Mouse (Mus musculus) MEL (cell line): Measurements from ENCODE around the gene Dglucy. TPM values are rescaled to one million over a fixed set of nuclear protein-coding genes. Genes with fewer than 3 reads are reported as not detected.

Source experiments
- DNase-seq: peaks from one replicate; pipeline ENCODE4 v3.0.0; 2011; ENCODE audit warnings: low read depth, low spot score
- H3K27ac ChIP-seq: 2 replicates; pipeline ENCODE4 v1.5.1; 2012; ENCODE audit warnings: low read depth, mild to moderate bottlenecking, control low read depth, low read length, moderate library complexity; ENCODE audit not compliant: control insufficient read depth
- H3K27me3 ChIP-seq, 2 experiments: fragments of 150-350 bp in 1 of 2; sonication (generic) in 1 of 2; 2 replicates each; pipeline ENCODE4 v1.6.1; 2012; ENCODE audit warnings: low read length in 2 of 2, mild to moderate bottlenecking in 2 of 2, improper control_type of control experiment in 1 of 2, moderate library complexity in 1 of 2; ENCODE audit not compliant: insufficient read depth in 2 of 2, control insufficient read depth in 1 of 2
- H3K36me3 ChIP-seq, 2 experiments: 2 replicates each; pipeline ENCODE4 v1.6.1; 2012 to 2014; ENCODE audit warnings: low read length in 2 of 2, improper control_type of control experiment in 1 of 2, inconsistent platforms in 1 of 2, mild to moderate bottlenecking in 1 of 2; ENCODE audit not compliant: insufficient read depth in 2 of 2, control insufficient read depth in 1 of 2
- H3K4me1 ChIP-seq, 2 experiments: fragments of 150-350 bp in 1 of 2; sonication (generic) in 1 of 2; 2 replicates each; pipeline ENCODE4 v1.6.1; 2012; ENCODE audit warnings: low read length in 2 of 2, improper control_type of control experiment in 1 of 2, mild to moderate bottlenecking in 1 of 2; ENCODE audit not compliant: insufficient read depth in 2 of 2, control insufficient read depth in 1 of 2
- H3K4me3 ChIP-seq, 2 experiments: fragments of 150-350 bp in 1 of 2; sonication (generic) in 1 of 2; 2 replicates each; pipeline ENCODE4 v1.5.1; 2012; ENCODE audit warnings: low read depth in 2 of 2, low read length in 2 of 2, mild to moderate bottlenecking in 2 of 2, moderate library complexity in 2 of 2, control low read depth in 1 of 2, improper control_type of control experiment in 1 of 2; ENCODE audit not compliant: control insufficient read depth in 1 of 2, insufficient read depth in 1 of 2
- H3K79me2 ChIP-seq: 2 replicates; pipeline ENCODE4 v1.6.1; 2012; ENCODE audit warnings: mild to moderate bottlenecking, low read length, moderate library complexity; ENCODE audit not compliant: control insufficient read depth, poor library complexity, insufficient read depth
- H3K9ac ChIP-seq: 2 replicates; pipeline ENCODE4 v1.6.1; 2012; ENCODE audit warnings: low read depth, mild to moderate bottlenecking, control low read depth, low read length, moderate library complexity; ENCODE audit not compliant: control insufficient read depth, poor library complexity, severe bottlenecking
- H3K9me3 ChIP-seq: fragments of 150-350 bp; sonication (generic); replicated peaks from 2 replicates; pipeline ENCODE4 v1.6.1; 2012; ENCODE audit warnings: mild to moderate bottlenecking, low read length, improper control_type of control experiment, moderate library complexity; ENCODE audit not compliant: insufficient read depth
- BHLHE40 ChIP-seq: IDR thresholded peaks from 2 replicates; pipeline ENCODE4 v1.6.1; 2012; ENCODE audit warnings: low read depth, mild to moderate bottlenecking, inconsistent platforms, low read length, improper control_type of control experiment, borderline replicate concordance
- CTCF ChIP-seq, 3 experiments: IDR thresholded peaks in 2 of 3; conservative IDR thresholded peaks in 1 of 3; 2 replicates each; pipeline ENCODE4 v1.5.1; 2011 to 2012; ENCODE audit warnings: low read length in 3 of 3, low read depth in 2 of 3, mild to moderate bottlenecking in 2 of 3, improper control_type of control experiment in 1 of 3, inconsistent platforms in 1 of 3, mixed read lengths in 1 of 3, moderate library complexity in 1 of 3; ENCODE audit not compliant: control insufficient read depth in 1 of 3, insufficient read depth in 1 of 3, poor library complexity in 1 of 3, severe bottlenecking in 1 of 3
- EP300 ChIP-seq, 2 experiments: IDR thresholded peaks; 2 replicates each; pipeline ENCODE4 v1.6.1; 2011; ENCODE audit warnings: improper control_type of control experiment in 2 of 2, low read length in 2 of 2, low read depth in 1 of 2, mild to moderate bottlenecking in 1 of 2
- JUND ChIP-seq: IDR thresholded peaks from 2 replicates; pipeline ENCODE4 v1.6.1; 2011; ENCODE audit warnings: low read depth, mild to moderate bottlenecking, improper control_type of control experiment, low read length
- MAZ ChIP-seq: IDR thresholded peaks from 2 replicates; pipeline ENCODE4 v1.6.1; 2012; ENCODE audit warnings: low read depth, mild to moderate bottlenecking, inconsistent platforms, low read length, improper control_type of control experiment
- MYB ChIP-seq: IDR thresholded peaks from 2 replicates; pipeline ENCODE4 v1.6.1; 2011; ENCODE audit warnings: mild to moderate bottlenecking, low read depth, low read length, improper control_type of control experiment
- POLR2A ChIP-seq, 2 experiments: IDR thresholded peaks; 2 replicates each; pipeline ENCODE4 v1.6.1; 2011 to 2012; ENCODE audit warnings: low read length in 2 of 2, mild to moderate bottlenecking in 2 of 2, control low read depth in 1 of 2, improper control_type of control experiment in 1 of 2, low read depth in 1 of 2, moderate library complexity in 1 of 2; ENCODE audit not compliant: control insufficient read depth in 1 of 2, insufficient read depth in 1 of 2, poor library complexity in 1 of 2
- TCF12 ChIP-seq: IDR thresholded peaks from 2 replicates; pipeline ENCODE4 v1.6.1; 2014; ENCODE audit warnings: low read depth, mild to moderate bottlenecking, inconsistent platforms, low read length, improper control_type of control experiment, moderate library complexity
- USF1 ChIP-seq: IDR thresholded peaks from 2 replicates; pipeline ENCODE4 v1.6.1; 2014; ENCODE audit warnings: low read depth, mild to moderate bottlenecking, inconsistent platforms, low read length, improper control_type of control experiment, moderate library complexity
- ZC3H11A ChIP-seq: IDR thresholded peaks from 2 replicates; pipeline ENCODE4 v1.6.1; 2012; ENCODE audit warnings: low read depth, mild to moderate bottlenecking, inconsistent platforms, low read length, improper control_type of control experiment
- ZMIZ1 ChIP-seq: IDR thresholded peaks from 2 replicates; pipeline ENCODE4 v1.6.1; 2012; ENCODE audit warnings: low read depth, mild to moderate bottlenecking, inconsistent platforms, low read length, improper control_type of control experiment, moderate library complexity
- polyA plus RNA-seq, 2 experiments: library from polyadenylated mRNA; stranded (reverse) in 1 of 2; unstranded in 1 of 2; fragments of >175 nt in 1 of 2; fragments of >200 nt in 1 of 2; gene quantifications; 2 replicates each; pipeline versions ENCODE4 v1.2.1 to v1.2.4; 2012; ENCODE audit warnings: low replicate concordance in 2 of 2, low read depth in 1 of 2; ENCODE audit not compliant: insufficient read length in 2 of 2, insufficient read depth in 1 of 2, missing spikeins in 1 of 2
- total RNA-seq: library from RNA; depleted of rRNA; stranded (reverse); fragments of 300-350 nt; gene quantifications from 2 replicates; pipeline ENCODE4 v1.2.3, GENCODE M21; 2012

Dglucy gene
- total and polyA plus RNA-seq, 3 experiments, result 0.03 TPM; not detected in 2

DNA sequence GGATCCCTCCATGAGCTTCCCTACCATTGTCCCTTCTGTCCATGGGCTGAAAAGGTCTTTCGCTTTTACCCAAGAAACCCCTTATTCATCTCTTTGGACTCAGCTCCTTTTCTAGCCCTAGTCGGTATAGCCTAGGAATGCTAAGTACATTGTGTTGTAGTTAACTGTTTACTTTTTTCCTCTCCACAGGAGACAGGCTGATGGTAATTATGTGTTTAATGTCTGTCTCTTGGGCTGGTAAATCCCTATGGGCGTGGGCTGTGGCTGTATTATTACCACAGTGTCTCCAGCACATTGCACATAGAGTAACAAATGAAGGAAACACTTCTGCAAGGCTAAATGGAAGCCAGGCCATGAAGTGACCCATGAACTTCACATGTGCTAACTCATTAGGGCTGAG is 35.8 kb downstream of the Dglucy start:
- no peak overlapping the region for H3K9ac ChIP-seq
- H3K27me3 ChIP-seq, result peaks cover 0 to 5% of the 10 kb centered on the region in 2 experiments; a peak in 2 of 4 replicates
- no peaks in the 10 kb centered on the region for H3K9me3 ChIP-seq
- no peak for TF ChIP-seq ZMIZ1
- no peak for TF ChIP-seq USF1
- TF ChIP-seq ZC3H11A, result no peak
- no peak for TF ChIP-seq TCF12
- no peak for TF ChIP-seq MYB
- no peaks in the 10 kb centered on the region for H3K36me3 ChIP-seq
- H3K79me2 ChIP-seq, result no peaks in the 10 kb centered on the region
- H3K4me1 ChIP-seq, result no peaks in the 10 kb centered on the region
- no peak overlapping the region for H3K27ac ChIP-seq
- DNase-seq, result no peak
- H3K4me3 ChIP-seq, result no peak overlapping the region

- H3K27me3 ChIP-seq, result peaks cover under 1 to 1% of the 10 kb centered on the region in 2 experiments; a peak in 2 of 4 replicates
- no peaks in the 10 kb centered on the region for H3K36me3 ChIP-seq
- no peak for DNase-seq
Measured at GRCm38 (mm10) chr12:100816906-100817305, 38.0 kb downstream of the Dglucy start.

GRCm38 (mm10) chr12:100819965-100820364 is 41.1 kb downstream of the Dglucy start:
- peaks cover 0 to 1% of the 10 kb centered on the region in 2 experiments; a peak in 1 of 4 replicates for H3K27me3 ChIP-seq
- no peak overlapping the region for H3K9ac ChIP-seq
- no peaks in the 10 kb centered on the region for H3K9me3 ChIP-seq
- no peaks in the 10 kb centered on the region for H3K79me2 ChIP-seq
- H3K36me3 ChIP-seq, result no peaks in the 10 kb centered on the region
- H3K4me1 ChIP-seq, result no peaks in the 10 kb centered on the region
- TF ChIP-seq POLR2A (IDR thresholded peaks at IDR 0.05; ENCODE audit: control insufficient read depth in 1 of 2, insufficient read depth in 1 of 2, low read depth in 1 of 2, low read length in 2 of 2, poor library complexity in 1 of 2) (no peak), MAZ (no peak), MYB (no peak), EP300 (IDR thresholded peaks at IDR 0.05; ENCODE audit: low read depth in 1 of 2, low read length in 2 of 2) (no peak), CTCF (IDR thresholded peaks at IDR 0.05 in 2 of 3, conservative IDR thresholded peaks at IDR 0.05 in 1 of 3; ENCODE audit: control insufficient read depth in 1 of 3, insufficient read depth in 1 of 3, low read depth in 2 of 3, low read length in 3 of 3, poor library complexity in 1 of 3, severe bottlenecking in 1 of 3) (no peak), BHLHE40 (no peak)
- no peak overlapping the region for H3K4me3 ChIP-seq
- H3K27ac ChIP-seq, result no peak overlapping the region
- DNase-seq, result no peak

More at GRCm38 (mm10) chr12:100816906-100817305, 38.0 kb downstream of the Dglucy start:
- no peaks in the 10 kb centered on the region for H3K79me2 ChIP-seq
- no peak for TF ChIP-seq JUND
- no peaks in the 10 kb centered on the region for H3K4me1 ChIP-seq
- no peak overlapping the region for H3K4me3 ChIP-seq
- no peak overlapping the region for H3K27ac ChIP-seq
- H3K9me3 ChIP-seq, result no peaks in the 10 kb centered on the region
- no peak overlapping the region for H3K9ac ChIP-seq
